Mouse (Mus musculus) forebrain, embryonic 11.5 days (tissue): ENCODE data around the gene Cyp2d22. TPM values are rescaled to one million over a fixed set of nuclear protein-coding genes. Genes with fewer than 3 reads are reported as not detected.

Experiments used
- ATAC-seq: fragments of 200-750 bp; cut with Nextera tagmentation; replicated peaks from 2 replicates; pipeline ENCODE4 v1.8.0; 2017; ENCODE audit warnings: moderate TSS enrichment; ENCODE audit not compliant: low FRiP score
- DNase-seq: peaks from one replicate; pipeline ENCODE4 v3.0.0-alpha.2; 2017; ENCODE audit warnings: low spot score
- H3K27ac ChIP-seq: fragments of 300-500 bp; sonication (generic); 2 replicates; pipeline ENCODE4 v1.5.1; 2014; ENCODE audit warnings: low read depth, low read length
- H3K27me3 ChIP-seq: fragments of 300-500 bp; sonication (generic); 2 replicates; pipeline ENCODE4 v1.6.1; 2014; ENCODE audit warnings: mild to moderate bottlenecking, low read length, mixed read lengths; ENCODE audit not compliant: control insufficient read depth, insufficient read depth
- H3K36me3 ChIP-seq: fragments of 300-500 bp; sonication (generic); 2 replicates; pipeline ENCODE4 v1.6.1; 2014; ENCODE audit warnings: mild to moderate bottlenecking, low read length, moderate library complexity, mixed read lengths; ENCODE audit not compliant: control insufficient read depth, insufficient read depth
- H3K4me1 ChIP-seq: fragments of 300-500 bp; sonication (generic); replicated peaks from 2 replicates; pipeline ENCODE4 v1.6.1; 2014; ENCODE audit warnings: low read length, mixed read lengths; ENCODE audit not compliant: control insufficient read depth, insufficient read depth
- H3K4me2 ChIP-seq: fragments of 300-500 bp; sonication (generic); 2 replicates; pipeline ENCODE4 v1.6.1; 2014; ENCODE audit warnings: low read depth, mild to moderate bottlenecking, low read length, moderate library complexity, mixed read lengths; ENCODE audit not compliant: severe bottlenecking
- H3K4me3 ChIP-seq: fragments of 300-500 bp; sonication (generic); 2 replicates; pipeline ENCODE4 v1.5.1; 2014; ENCODE audit warnings: low read depth, low read length
- H3K9ac ChIP-seq: fragments of 300-500 bp; sonication (generic); 2 replicates; pipeline ENCODE4 v1.6.1; 2014; ENCODE audit warnings: low read length
- H3K9me3 ChIP-seq: fragments of 300-500 bp; sonication (generic); 2 replicates; pipeline ENCODE4 v1.6.1; 2016; ENCODE audit warnings: low read length, mixed read lengths; ENCODE audit not compliant: control insufficient read depth
- WGBS: fragments of 180-500 bp; shearing (Covaris S2); extraction: QIAGEN DNeasy Blood & Tissue Kit; methylation state at CpG from one replicate; pipeline ENCODE4 v1.1.7; 2014; 5-methylcytosine and 5-hydroxymethylcytosine counted together
- polyA plus RNA-seq: library from polyadenylated mRNA; unstranded; fragments of >200 nt; fragmentation: Nextera tagmentation; extraction: Ambion mirVana; gene quantifications from 2 replicates; pipeline ENCODE4 v1.2.1, GENCODE M21; 2014

The Cyp2d22 gene
- polyA plus RNA-seq, result 2.5 and 3.6 TPM in 2 replicates

DNA sequence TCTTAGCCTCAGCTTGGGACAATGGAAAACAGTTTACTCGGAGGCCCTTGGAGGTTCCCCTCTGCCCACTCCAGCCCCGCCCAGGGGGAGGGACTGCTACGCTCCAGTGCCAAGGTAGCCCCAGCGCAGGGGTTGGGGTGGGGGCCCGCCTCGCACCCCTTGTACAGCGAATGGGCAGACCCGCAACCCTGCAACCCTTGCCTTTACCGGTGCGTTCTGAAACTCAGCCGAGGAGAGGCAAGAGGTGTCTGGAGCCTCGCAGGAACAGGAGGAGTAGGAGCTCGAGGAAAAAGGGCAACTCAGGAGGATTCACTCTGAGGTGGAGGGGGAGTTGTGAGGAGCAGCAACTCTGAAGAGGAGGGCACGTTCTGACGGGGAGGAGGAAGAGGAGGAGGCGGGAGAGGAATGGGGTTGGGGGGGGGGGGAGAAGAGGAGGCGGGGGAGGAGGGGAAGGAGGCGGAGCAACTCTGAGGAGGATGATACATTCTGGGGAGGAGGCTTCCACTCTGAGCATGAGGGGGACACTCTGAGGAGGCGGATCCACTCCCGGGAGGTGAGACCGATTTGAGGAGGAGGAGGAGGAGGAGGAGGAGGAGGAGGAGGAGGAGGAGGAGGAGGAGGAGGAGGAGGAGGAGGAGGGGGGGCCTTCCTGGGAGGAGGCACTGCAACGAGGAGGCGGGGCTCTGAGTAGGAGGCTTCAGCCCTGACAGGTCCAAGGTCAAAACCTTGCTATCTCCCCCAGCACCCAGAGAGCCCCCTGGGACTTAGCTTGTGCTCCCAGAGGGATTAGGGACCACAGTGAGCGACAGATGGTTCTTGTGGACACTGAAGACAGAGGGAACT is at the start of gene Cyp2d22:
Gene Cyp2d22, minus strand, starts transcription at position 390 of the 843 bp plus-strand sequence.
- under 1% methylated on average over 18 of the region's 24 CpGs for WGBS
- DNase-seq (peak; percentile 73), ATAC-seq (peak; percentile 58; the same call in 1 of the 2 replicates)
- Histone ChIP-seq H3K4me3 (peak within 1 kb of the TSS; percentile 35), H3K36me3 (no peaks in the 10 kb centered on the region), H3K9ac (peak within 1 kb of the TSS; percentile 64), H3K27ac (no peak within 1 kb of the TSS), H3K27me3 (no peaks in the 10 kb centered on the region), H3K4me1 (peaks cover 6% of the 10 kb centered on the region; the same call in 1 of the 2 replicates), H3K9me3 (no peaks in the 10 kb centered on the region), H3K4me2 (peak within 1 kb of the TSS; percentile 60)

DNA sequence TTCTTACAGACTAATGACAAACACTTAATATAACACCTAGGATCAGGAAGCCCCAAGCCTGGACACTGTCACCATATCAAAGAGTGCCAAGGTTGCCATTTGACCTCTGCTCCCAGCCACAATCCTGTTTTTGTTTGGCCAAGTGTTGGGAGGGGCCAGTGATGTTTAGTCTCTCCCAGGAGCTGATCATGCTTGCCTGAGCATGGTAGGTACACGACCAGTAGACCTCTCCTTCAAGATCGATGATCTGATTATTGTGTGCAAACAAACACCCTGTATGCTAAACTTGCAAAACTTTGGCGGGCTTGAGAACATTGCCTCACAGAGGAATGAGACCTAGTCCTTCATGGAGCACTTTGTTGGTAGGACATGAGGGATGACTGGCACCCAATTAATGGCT is 43.4 kb upstream of the Cyp2d22 start:
- Histone ChIP-seq H3K27ac (no peak overlapping the region), H3K4me2 (no peak overlapping the region), H3K27me3 (no peaks in the 10 kb centered on the region), H3K9me3 (no peaks in the 10 kb centered on the region), H3K36me3 (no peaks in the 10 kb centered on the region), H3K4me1 (no peaks in the 10 kb centered on the region), H3K4me3 (no peak overlapping the region), H3K9ac (no peak overlapping the region)
- DNase-seq (no peak), ATAC-seq (no peak)
- WGBS, result 77% methylated on average over 3 of the region's 3 CpGs

DNA sequence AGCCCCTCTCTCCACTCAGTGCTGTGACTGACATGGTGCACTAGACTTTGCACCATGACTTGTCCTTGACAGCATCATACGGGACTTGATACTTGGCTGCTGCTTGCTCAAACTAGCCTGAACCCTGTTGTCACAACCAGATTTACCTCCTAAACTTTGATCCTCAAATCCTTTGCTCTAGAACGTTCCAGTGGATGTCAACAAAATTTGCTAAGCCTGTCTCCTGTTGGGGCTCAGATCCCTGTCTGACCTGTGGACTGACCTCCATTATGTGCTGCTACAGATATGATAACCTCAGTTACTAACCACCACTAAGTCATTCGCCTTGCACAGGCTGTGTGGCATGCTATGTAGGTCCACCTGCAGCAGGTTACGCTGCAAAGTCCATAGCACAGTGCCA is 42.9 kb upstream of the Cyp2d22 start:
- H3K9ac ChIP-seq, result no peak overlapping the region
- H3K4me2 ChIP-seq, result no peak overlapping the region
- DNase-seq (no peak), ATAC-seq (no peak)
- H3K4me1 ChIP-seq, result no peaks in the 10 kb centered on the region
- H3K27ac ChIP-seq, result no peak overlapping the region
- 78% methylated on average over 4 of the region's 4 CpGs for WGBS
- no peaks in the 10 kb centered on the region for H3K9me3 ChIP-seq
- H3K36me3 ChIP-seq, result no peaks in the 10 kb centered on the region
- H3K27me3 ChIP-seq, result no peaks in the 10 kb centered on the region
- no peak overlapping the region for H3K4me3 ChIP-seq

DNA sequence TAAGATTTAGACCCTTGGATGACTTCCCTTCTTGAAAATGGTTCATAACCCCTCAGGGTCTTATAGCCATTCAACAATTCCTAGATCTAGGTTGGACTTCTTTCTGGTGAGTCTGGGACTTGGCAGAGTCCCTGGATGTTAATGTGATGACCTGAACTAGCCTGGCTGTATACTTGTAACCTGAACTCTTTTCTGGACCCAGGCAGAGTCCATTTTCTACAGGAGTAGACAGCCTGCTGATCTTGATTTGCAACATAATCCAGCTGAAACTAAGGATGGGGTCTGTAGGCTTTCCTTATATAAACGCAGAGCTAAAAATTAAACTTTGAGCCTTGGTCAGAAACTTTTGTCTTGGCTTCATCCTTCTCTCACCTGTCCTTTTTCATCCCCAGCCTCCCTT is 38.6 kb upstream of the Cyp2d22 start:
- no peak overlapping the region for H3K4me3 ChIP-seq
- 82% methylated on average over 1 of the region's 1 CpGs for WGBS
- H3K36me3 ChIP-seq, result no peaks in the 10 kb centered on the region
- DNase-seq (no peak), ATAC-seq (no peak)
- no peak overlapping the region for H3K27ac ChIP-seq
- H3K4me1 ChIP-seq, result 0 out of 2 replicates have a peak, but pooled peaks cover 2% of the 10 kb centered on the region
- no peaks in the 10 kb centered on the region for H3K9me3 ChIP-seq
- no peak overlapping the region for H3K4me2 ChIP-seq
- no peak overlapping the region for H3K9ac ChIP-seq
- no peaks in the 10 kb centered on the region for H3K27me3 ChIP-seq

DNA sequence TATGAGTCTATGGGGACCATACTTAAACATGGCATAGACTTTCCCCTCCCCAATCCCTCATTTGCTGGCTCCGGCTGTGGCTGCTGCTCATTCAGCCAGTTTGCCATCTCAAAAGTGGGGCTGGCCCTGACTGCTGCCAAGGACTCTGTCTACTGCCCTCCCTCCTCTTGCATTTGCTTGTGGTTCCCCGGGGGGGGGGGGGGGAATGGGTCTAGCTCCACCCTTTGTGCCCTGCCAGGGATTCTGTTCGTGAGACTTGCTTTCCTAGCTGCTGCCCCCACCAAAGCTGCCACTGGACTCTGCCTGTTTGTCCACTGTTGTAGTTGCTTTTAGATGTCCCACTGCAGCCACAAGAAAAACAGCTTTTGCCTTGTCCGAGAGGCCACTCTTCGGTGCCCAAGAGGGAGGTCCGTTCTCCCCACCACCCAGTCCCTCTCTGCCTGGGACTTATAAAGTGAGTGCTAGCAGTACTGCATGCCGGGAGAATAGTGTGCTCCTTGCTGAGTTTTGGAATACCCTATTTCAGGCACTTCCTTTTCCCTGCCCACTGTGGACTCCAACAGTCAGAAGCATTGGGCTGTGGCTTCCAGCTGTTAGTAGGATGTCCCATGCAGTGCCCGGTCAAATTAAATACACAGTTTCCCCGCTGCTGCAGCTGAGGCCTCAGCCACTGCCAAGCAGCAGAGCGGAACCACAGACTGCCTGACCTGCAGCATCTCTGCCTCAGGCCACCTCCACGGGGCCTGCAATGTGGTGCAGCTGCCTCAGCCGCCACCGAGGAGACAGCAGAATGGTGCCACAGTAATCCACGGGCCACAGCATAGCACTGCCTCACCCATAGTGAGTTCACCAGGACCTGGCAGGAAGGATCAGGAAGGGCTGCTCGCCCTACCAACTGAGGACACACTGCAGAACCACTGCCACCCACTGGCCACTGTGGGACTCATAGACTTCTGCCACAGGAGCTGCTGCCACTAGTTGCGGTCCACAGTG is 37.0 kb upstream of the Cyp2d22 start:
- peak overlapping the region; percentile 26; the same call in 1 of the 2 replicates for H3K4me2 ChIP-seq
- WGBS, result 26% methylated on average over 16 of the region's 16 CpGs
- no peaks in the 10 kb centered on the region for H3K36me3 ChIP-seq
- no peak overlapping the region for H3K4me3 ChIP-seq
- H3K27ac ChIP-seq, result no peak overlapping the region
- H3K27me3 ChIP-seq, result no peaks in the 10 kb centered on the region
- ATAC-seq (peak; percentile 75), DNase-seq (peak; percentile 77)
- 0 out of 2 replicates have a peak, but pooled peaks cover 2% of the 10 kb centered on the region for H3K4me1 ChIP-seq
- H3K9me3 ChIP-seq, result no peaks in the 10 kb centered on the region
- H3K9ac ChIP-seq, result peak overlapping the region; percentile 37; the same call in 1 of the 2 replicates

DNA sequence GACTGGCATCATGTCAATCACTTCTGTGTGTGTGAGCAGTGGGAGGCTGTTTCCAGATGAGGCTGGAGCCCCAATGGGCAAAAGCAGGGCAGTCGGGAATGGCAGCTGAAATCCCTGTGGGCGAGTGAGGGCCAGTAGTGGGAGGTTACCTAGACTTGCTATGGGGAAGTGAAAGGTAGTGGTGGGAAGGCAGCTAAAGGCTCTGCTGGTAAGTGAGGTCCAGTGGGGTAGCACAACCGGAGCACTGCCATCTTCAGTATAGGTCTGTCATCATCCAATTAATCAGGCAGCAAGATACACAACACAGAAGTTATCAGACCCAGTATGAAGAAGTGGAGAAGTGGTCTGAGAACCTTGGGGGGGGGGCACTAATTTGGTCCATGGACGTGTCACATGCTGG is 27.5 kb upstream of the Cyp2d22 start:
- ATAC-seq, result no peak
- Histone ChIP-seq H3K4me2 (no peak overlapping the region), H3K9ac (no peak overlapping the region), H3K4me3 (no peak overlapping the region), H3K9me3 (no peaks in the 10 kb centered on the region), H3K36me3 (no peaks in the 10 kb centered on the region), H3K27me3 (no peaks in the 10 kb centered on the region), H3K27ac (no peak overlapping the region), H3K4me1 (no peaks in the 10 kb centered on the region)
- 94% methylated on average over 4 of the region's 4 CpGs for WGBS
- no peak for DNase-seq

DNA sequence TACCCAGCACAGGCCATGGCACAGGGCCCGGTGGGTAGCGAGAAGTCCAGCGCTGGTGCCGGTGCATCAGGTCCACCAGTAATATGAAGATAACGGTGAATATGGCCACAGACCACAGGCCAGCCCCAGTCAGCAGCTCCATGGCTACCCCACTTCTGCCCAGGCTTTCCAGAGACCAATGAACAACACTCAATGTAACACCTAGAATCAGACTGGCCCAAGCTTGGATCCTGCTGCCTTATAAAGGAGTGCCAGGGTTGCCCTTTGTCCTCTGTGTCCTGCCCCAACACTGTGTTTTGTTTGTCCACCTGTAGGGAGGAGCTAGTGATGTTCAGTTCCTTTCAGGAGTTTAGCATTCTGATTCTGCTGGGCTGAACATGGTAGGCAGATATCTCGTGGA is 26.9 kb upstream of the Cyp2d22 start, which contains the start of gene Cyp2d10:
Gene Cyp2d10, minus strand, starts transcription at position 215 of the 400 bp plus-strand sequence.
- Histone ChIP-seq H3K27ac (no peak within 1 kb of the TSS), H3K36me3 (no peaks in the 10 kb centered on the region), H3K9me3 (no peaks in the 10 kb centered on the region), H3K27me3 (no peaks in the 10 kb centered on the region), H3K9ac (no peak within 1 kb of the TSS), H3K4me1 (no peaks in the 10 kb centered on the region), H3K4me2 (no peak within 1 kb of the TSS), H3K4me3 (no peak within 1 kb of the TSS)
- 92% methylated on average over 6 of the region's 6 CpGs for WGBS
- no peak for DNase-seq
- no peak for ATAC-seq

DNA sequence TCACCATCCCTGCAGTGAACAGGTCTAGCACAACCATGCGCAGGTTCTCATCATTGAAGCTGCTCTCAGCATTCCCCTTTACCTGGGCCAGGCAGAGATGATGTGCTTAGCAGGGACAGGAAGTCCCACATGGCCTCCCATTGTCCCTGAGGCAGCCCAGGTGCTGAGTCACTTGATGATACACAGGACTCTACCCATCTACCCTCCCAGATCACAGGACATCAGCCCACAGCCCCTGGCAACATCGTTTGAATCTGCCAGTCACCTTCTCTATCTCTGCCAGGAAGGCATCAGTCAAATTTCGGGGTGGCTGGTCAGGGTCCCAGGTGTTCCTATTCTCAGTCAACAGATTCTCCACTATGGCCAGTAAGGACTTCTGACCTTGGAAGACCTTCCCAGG is 24.1 kb upstream of the Cyp2d22 start:
- Histone ChIP-seq H3K4me3 (no peak overlapping the region), H3K27ac (no peak overlapping the region), H3K9me3 (no peaks in the 10 kb centered on the region), H3K4me2 (no peak overlapping the region), H3K9ac (no peak overlapping the region), H3K4me1 (no peaks in the 10 kb centered on the region), H3K27me3 (no peaks in the 10 kb centered on the region), H3K36me3 (no peaks in the 10 kb centered on the region)
- DNase-seq, result no peak
- ATAC-seq, result no peak
- WGBS, result 95% methylated on average over 3 of the region's 3 CpGs
